Mouse (Mus musculus): ENCODE results near the gene Magi2.

DNA sequence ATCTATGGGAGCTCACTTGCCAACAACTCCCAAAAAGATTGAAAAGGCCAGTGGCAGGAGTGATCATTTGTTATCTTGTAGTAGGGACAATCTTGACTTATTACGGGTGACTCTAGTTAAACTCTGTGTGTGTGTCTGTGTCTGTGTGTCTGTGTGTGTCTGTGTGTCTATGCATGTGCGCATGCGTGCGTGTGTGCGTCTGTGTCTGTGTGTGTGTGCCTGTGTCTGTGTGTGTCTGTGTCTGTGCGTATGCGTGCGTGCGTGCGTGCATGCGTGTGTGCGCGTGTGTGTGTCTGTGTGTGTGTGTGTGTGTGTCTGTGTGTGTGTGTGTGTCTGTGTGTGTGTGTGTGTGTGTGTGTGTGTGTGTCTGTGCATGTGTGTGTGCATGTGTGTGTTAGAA, 1295.2 kb downstream of the Magi2 start:
- TF ChIP-seq POLR2A (IDR thresholded peaks at IDR 0.05; ENCODE audit: low read depth, low read length) = no peak
- no peak for TF ChIP-seq CTCF (IDR thresholded peaks at IDR 0.05; ENCODE audit: extremely low read depth, insufficient read depth, insufficient read length, insufficient replicate concordance)
